Mouse (Mus musculus): ENCODE data around the gene Gm3327.
A peak's percentile ranks its signal among the peaks of the same experiment; 100 is the strongest.
"Not testable (repeated sequence)": the region's sequence is repeated elsewhere in the genome, so short reads cannot be mapped to it uniquely, and the experiment has no call there.

Gm3327 gene

DNA sequence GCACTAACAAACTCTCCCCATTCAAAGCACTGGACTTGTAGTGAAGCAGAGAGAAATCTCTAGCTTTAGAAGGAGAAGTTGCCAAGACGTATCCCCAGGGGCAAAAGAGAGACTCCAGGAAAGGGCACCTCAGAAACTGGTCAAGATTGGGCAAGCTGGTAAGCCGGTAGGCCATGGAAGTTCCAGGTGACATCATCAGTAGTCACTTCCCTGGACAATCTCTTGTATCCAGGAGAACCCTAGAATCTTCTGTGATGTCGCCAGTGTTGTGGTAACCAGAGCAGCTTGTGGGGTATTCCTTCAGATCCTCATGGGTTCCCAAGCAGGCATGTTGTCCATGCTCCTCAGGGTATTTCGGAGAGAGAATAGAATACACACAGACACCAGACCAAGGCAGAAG lies at the start of gene Gm3327:
Gm3327 (plus strand) TSS at position 301 of the 400 bp plus-strand sequence.
- not testable (repeated sequence) for DNase-seq (ENCODE audit: low read depth, low spot score)

DNA sequence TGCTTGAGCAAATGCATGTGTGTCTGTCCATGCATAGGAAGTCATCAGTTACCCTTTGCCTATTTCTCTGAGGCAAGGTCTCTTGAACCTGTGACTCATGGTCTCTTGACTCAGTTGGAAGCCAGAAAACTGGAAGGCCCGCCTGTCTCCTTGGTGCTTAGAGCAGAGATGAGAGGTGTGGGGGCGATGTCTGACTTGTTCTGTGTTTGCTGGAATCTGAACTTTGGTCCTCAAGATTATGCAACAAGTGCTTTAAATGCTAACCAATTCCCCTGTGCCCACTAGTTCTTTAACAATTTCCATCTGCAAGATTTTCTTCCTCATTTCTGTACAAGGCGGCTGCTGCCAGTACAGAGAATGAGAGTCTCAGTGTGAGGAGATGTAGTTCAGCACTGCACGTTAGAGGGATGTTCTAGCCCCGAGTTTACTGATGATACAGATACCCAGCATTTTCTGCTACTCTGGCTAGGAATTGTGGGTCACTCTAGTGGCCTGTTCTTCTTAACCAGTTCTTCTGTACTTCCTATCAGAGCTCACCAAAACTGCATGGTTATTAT lies 45.8 kb upstream of the Gm3327 start:
- not testable (repeated sequence) for DNase-seq (ENCODE audit: low read depth, low spot score)

DNA sequence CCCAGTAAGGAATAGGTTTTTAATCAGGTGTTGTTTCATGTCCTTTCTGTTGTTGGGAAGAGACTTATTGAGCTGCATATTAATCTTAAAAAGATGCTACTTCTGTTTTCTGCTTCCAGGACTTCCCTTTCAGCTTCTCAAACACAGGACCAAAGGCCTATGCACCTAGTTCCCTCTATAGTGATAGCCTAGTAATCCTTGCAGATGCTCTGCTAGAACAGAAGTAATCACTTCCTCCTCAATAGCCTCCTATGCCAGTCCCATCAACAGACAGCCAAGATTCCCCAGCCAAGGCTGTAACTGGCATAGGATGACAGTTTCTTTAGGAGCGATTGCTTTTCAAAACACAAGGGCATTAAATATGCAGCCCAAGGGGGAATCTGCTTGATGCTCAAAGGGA lies 37.1 kb upstream of the Gm3327 start:
- not testable (repeated sequence) for DNase-seq (ENCODE audit: low read depth, low spot score)

DNA sequence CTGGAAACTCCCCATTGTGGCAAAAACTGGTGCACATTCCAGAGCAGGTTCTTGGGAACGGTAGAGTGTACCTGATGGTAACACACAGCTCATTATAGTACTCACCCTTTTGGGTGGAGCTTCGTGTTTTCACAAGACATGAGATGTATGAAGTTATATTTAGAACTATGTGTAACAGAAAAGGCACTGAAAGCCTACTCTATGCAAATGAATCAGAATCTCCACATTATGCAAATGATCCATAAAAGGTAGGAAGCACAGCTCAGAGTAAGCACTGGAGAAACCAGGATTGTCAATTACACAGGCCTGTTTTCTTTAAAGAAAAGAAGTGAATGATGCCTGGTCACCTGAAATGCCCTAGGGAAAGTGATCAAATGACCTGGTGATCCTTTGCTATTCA lies 36.1 kb upstream of the Gm3327 start:
- DNase-seq (ENCODE audit: low read depth, low spot score), result peak; percentile 2

DNA sequence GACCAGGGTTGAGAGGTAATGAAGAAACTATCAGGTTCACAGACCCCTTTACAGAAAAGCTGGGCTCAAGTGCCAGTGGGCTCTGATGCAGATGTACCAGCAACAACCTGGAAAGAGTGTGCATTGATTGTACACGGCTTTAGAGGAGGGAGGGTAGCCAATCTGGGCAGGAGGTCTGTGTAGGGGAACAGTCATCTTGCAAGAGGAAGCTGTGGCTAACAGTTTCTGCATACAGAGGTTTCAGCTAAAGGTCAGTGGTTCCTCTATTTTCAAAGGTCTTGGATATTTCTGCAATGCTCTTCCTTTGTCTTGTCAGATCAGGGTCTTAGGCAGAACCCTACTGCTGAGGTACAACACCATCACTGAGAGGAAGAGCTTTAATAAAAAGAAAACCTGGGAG lies 32.1 kb upstream of the Gm3327 start:
- not testable (repeated sequence) for DNase-seq (ENCODE audit: low read depth, low spot score)

DNA sequence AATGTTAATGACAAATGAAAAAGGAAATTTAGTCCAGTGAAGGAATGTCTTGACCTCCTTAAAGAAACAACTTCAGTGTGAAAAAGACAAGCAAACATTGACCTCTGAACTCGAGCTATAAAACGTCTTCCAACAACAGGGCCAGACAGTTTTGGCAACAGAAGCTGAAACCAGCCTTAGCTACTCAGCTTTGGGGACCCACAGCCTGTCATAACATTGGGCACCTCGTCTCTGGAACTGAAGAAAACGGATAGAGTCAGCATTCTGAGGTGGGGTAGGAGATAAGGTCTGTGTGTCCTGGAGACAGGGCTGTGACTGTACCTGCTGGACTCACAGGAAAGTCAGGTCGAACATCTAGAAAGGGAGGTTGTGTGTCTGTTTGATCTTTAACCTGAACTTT lies 29.2 kb upstream of the Gm3327 start:
- not testable (repeated sequence) for DNase-seq (ENCODE audit: low read depth, low spot score)

DNA sequence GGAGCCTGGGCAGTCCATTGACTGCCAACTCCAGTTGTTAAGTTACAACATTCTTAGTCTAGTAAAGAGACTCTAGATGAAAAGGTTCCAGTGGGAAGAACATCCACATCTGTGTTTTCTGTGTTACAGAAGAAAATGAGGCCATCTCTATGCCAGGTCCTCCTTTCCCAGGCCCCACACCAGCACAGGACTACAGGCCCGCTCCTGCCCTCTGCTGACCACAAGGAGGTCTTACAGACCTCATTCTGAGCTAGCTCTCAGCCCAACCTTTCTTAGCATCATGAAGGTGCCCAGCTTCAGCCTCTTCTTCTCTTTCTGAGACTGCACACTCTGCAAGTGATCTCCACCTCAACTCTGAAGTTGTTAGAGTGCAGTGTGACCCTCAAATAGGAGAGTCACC lies 23.6 kb upstream of the Gm3327 start:
- DNase-seq (ENCODE audit: low read depth, low spot score), result not testable (repeated sequence)

DNA sequence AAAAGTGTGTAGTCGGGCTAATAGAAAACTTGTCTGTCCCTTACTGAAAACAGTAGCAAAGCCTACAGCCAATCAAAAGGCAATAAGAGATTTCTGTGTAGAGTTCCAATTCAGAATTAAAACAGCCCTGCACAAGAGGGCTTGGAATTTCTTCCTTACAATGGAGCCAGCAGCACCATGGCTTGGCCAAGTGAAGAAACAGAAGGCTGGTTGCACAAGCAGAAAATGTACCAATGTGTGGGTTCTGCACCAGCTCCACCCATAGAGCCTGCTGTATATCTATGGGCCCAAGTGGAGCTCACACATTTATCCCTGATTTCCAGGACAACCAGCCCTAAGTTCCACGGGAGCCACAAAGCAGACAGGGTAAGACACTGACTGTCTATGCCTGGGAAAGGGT lies 21.3 kb upstream of the Gm3327 start, which contains the start of gene Ear2:
Ear2 (plus strand) TSS at position 301 of the 400 bp plus-strand sequence.
- not testable (repeated sequence) for DNase-seq (ENCODE audit: low read depth, low spot score)

DNA sequence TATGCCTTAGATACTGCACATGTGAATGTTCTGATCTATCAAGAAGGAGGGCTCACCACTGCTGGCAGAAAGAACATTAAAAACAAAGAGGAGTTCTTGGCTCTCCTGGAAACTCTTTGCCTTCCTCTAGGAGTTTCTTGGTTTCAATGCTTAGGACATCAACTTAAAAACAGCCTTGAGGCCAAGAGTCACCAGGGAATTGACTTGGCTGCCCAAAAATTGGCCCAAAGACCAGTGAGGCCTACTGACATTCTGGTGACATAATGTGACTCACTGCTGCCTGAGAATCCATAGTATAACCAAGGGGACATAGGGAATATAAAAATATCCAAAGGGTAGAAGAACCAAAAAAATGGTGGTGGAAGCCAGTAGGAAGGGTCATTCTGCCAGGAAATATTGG lies 12.7 kb upstream of the Gm3327 start:
- DNase-seq (ENCODE audit: low read depth, low spot score), result no peak

All from brain, adult 2 months (tissue).